Mouse (Mus musculus): ENCODE measurements around the gene Prr36. TPM values are rescaled to one million over a fixed set of nuclear protein-coding genes. Genes with fewer than 3 reads are reported as not detected.

Prr36 gene
- polyA plus RNA-seq, 1 experiment from 2014 or later, result 0.12 TPM

DNA sequence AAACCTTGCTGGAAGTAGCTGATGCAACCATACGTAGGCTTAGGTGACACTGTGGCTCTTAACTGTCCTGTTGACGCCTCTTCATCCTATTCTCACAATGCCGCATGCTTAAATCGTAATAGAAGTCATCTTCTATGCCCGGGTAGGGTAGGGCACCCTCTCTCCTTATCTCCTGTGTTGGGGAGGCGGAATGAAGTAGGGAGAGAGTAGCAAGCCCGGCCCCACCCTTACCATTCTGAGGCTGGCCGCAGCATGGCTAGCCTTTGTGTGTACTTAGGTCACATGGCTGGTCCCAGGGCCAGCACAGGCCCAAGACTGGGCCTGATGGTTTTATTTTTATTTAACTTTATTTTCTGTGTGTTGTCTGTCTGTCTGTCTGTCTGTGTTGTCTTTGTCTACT, 30.0 kb upstream of the Prr36 start:
- Histone ChIP-seq H3K36me3 (replicated peaks; ENCODE audit: insufficient read depth, low read length) (peaks cover 47% of the 10 kb centered on the region), H3K9ac (replicated peaks) (no peak overlapping the region), H3K27me3 (ENCODE audit: insufficient read depth, low read length) (no peaks in the 10 kb centered on the region), H3K4me2 (ENCODE audit: low read depth, low read length) (no peak overlapping the region), H3K27ac (ENCODE audit: low read depth) (no peak overlapping the region), H3K4me1 (ENCODE audit: insufficient read depth) (peaks cover under 1% of the 10 kb centered on the region; the same call in 1 of the 2 replicates), H3K9me3 (ENCODE audit: low read length) (no peaks in the 10 kb centered on the region), H3K4me3 (ENCODE audit: low read depth, low read length) (no peak overlapping the region)
- no peak for ATAC-seq
- no peak for DNase-seq
- TF ChIP-seq CTCF (IDR thresholded peaks at IDR 0.05; ENCODE audit: low read depth), result no peak
- TF ChIP-seq EP300 (IDR thresholded peaks at IDR 0.05; ENCODE audit: low read depth), result no peak
- 78% methylated on average over 8 of the region's 8 CpGs for WGBS (ENCODE audit: insufficient replicate concordance)

DNA sequence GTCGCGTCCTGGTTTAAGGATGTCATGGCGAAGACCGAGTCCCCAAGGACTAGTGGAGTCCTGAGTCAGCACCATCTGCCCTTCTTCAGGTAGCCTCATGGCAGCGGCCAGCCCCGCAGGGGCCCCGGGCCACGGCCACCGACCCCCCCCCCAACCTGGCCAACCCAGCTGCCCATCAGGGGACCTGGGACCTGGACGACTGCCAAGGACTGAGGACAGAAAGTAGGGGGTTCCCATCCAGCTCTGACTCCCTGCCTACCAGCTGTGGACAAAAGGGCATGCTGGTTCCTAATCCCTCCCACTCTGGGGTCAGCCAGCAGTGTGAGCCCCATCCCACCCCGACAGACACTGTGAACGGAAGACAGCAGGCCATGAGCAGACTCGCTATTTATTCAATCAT, 28.5 kb upstream of the Prr36 start:
- TF ChIP-seq CTCF (IDR thresholded peaks at IDR 0.05; ENCODE audit: low read depth) (no peak), EP300 (IDR thresholded peaks at IDR 0.05; ENCODE audit: low read depth) (no peak)
- no peaks in the 10 kb centered on the region for H3K27me3 ChIP-seq (ENCODE audit: insufficient read depth, low read length)
- 80% methylated on average over 13 of the region's 13 CpGs for WGBS (ENCODE audit: insufficient replicate concordance)

DNA sequence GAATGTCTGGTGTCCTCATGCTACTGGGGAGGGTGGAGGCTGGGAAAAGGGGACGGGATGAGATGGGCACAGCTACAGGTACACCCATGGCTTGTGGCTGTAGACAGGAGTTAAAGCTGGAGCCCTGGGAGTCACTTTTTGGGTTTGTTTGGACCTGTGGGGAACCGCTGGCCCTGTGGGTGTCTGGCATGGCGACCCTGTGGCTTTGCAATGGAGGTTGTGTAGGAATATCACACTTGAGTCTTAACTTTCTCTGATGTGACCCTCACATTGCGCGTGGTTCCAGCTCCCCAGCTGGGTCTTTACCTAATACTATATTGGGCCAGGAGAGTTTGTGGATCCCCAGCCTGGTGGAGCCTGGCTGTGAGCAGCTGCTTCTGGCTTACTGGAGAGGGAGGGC, 27.8 kb upstream of the Prr36 start:
- ATAC-seq (no peak), DNase-seq (no peak)
- WGBS (ENCODE audit: insufficient replicate concordance), result 91% methylated on average over 5 of the region's 5 CpGs
- TF ChIP-seq CTCF (IDR thresholded peaks at IDR 0.05; ENCODE audit: low read depth) (no peak), EP300 (IDR thresholded peaks at IDR 0.05; ENCODE audit: low read depth) (no peak)
- H3K9ac ChIP-seq (replicated peaks), result no peak overlapping the region
- H3K4me3 ChIP-seq (ENCODE audit: low read depth, low read length), result no peak overlapping the region
- H3K9me3 ChIP-seq (ENCODE audit: low read length), result no peaks in the 10 kb centered on the region
- H3K36me3 ChIP-seq (replicated peaks; ENCODE audit: insufficient read depth, low read length), result peaks cover 54% of the 10 kb centered on the region
- no peak overlapping the region for H3K27ac ChIP-seq (ENCODE audit: low read depth)
- H3K27me3 ChIP-seq (ENCODE audit: insufficient read depth, low read length), result no peaks in the 10 kb centered on the region
- peaks cover 6% of the 10 kb centered on the region for H3K4me1 ChIP-seq (ENCODE audit: insufficient read depth)
- no peak overlapping the region for H3K4me2 ChIP-seq (ENCODE audit: low read depth, low read length)

More for the DNA sequence above, 28.5 kb upstream of the Prr36 start:
- ATAC-seq (no peak), DNase-seq (no peak)
- Histone ChIP-seq H3K36me3 (replicated peaks; ENCODE audit: insufficient read depth, low read length) (peaks cover 50% of the 10 kb centered on the region), H3K9ac (replicated peaks) (no peak overlapping the region), H3K9me3 (ENCODE audit: low read length) (no peaks in the 10 kb centered on the region), H3K4me1 (ENCODE audit: insufficient read depth) (peaks cover under 1% of the 10 kb centered on the region; the same call in 1 of the 2 replicates), H3K4me3 (ENCODE audit: low read depth, low read length) (no peak overlapping the region), H3K27ac (ENCODE audit: low read depth) (no peak overlapping the region), H3K4me2 (ENCODE audit: low read depth, low read length) (no peak overlapping the region)

DNA sequence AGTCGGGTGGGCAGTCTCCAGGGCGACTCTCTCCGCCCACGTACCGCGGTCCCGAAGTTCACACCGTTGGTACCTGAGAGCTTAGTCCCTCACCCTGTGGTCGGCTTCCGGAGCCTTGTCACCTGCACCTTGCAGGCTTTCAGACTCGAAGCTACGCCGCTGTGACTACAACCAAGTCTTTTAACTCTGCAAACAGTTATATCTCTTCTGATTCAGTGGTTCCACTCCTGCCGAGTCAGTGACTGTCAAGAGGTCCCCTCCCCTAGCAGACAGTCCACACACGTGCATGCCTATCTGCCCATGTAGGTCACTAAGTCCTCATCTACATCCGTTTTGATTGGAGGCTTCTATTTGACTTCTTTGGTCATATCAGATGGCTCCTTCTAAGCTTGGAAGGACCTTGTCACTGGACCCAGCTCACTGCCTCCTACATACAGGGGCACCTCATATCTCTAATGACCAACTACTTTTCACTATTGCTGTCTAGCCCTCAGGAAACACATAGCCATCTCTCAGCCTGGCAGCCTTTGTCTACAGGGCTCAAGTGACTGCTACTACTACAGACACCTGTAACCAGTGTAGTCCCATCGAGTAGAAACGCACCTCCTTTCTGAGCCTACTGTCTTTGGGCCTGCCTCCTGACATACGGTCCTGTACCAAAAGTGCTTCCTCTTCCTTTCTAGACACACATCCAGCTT, 22.1 kb upstream of the Prr36 start:
- Histone ChIP-seq H3K36me3 (replicated peaks; ENCODE audit: insufficient read depth, low read length) (peaks cover 25% of the 10 kb centered on the region), H3K4me3 (ENCODE audit: low read depth, low read length) (peak overlapping the region; percentile 93), H3K27me3 (ENCODE audit: insufficient read depth, low read length) (0 out of 2 replicates have a peak, but pooled peaks cover 3% of the 10 kb centered on the region), H3K27ac (ENCODE audit: low read depth) (peak overlapping the region; percentile 91), H3K9me3 (ENCODE audit: low read length) (no peaks in the 10 kb centered on the region), H3K4me2 (ENCODE audit: low read depth, low read length) (peak overlapping the region; percentile 76), H3K4me1 (ENCODE audit: insufficient read depth) (peaks cover 24% of the 10 kb centered on the region), H3K9ac (replicated peaks) (peak overlapping the region; percentile 71)
- DNase-seq, result no peak
- WGBS (ENCODE audit: insufficient replicate concordance), result 6% methylated on average over 19 of the region's 19 CpGs
- ATAC-seq, result peak; percentile 48
- TF ChIP-seq EP300 (IDR thresholded peaks at IDR 0.05; ENCODE audit: low read depth) (no peak), CTCF (IDR thresholded peaks at IDR 0.05; ENCODE audit: low read depth) (no peak)

DNA sequence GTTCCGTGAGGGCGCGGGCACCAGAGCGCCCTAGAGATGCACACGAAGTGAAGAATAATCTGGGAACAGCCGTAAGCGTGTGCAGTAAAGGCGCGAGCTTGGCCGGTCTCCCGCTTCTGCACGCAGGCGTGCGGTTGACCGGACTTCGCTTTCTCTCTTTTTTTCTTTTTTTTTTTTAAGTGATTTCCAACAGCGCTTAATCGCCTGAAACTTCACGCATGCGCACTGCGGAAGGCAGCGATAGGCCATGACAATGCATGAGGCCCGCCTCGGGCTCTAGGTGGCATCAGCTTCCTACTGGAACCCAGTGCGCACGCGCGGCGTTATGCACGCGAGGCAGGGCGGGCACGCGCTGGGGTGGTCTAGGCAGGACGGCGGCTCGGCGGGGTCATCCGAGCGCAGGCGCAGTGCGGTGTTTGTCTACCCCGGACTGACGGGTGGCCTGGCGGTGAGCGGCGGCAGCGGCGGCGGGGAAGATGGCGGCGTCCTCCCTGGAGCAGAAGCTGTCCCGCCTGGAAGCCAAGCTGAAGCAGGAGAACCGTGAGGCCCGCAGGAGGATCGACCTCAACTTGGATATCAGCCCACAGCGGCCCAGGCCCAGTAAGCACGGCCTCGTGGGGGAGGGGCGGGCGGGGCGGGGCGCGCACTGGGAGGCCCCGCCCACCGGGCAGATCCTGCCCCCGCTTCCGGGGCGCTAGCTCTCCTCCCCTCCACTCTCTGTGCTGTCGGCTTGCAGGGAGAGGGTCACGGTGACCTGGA, 21.4 kb upstream of the Prr36 start, which contains the start of the genes Map2k7 and Gm49320:
TSS of gene Map2k7 (plus strand) at position 307 of the 759 bp plus-strand sequence.
TSS of gene Gm49320 (plus strand) at position 432 of the 759 bp plus-strand sequence.
- peaks cover 18% of the 10 kb centered on the region for H3K36me3 ChIP-seq (replicated peaks; ENCODE audit: insufficient read depth, low read length)
- ATAC-seq, result peak; percentile 93
- DNase-seq, result peak; percentile 99
- peak within 1 kb of the TSS; percentile 93 for H3K4me3 ChIP-seq (ENCODE audit: low read depth, low read length)
- H3K4me2 ChIP-seq (ENCODE audit: low read depth, low read length), result peak within 1 kb of the TSS; percentile 76
- peak within 1 kb of the TSS; percentile 91 for H3K27ac ChIP-seq (ENCODE audit: low read depth)
- H3K27me3 ChIP-seq (ENCODE audit: insufficient read depth, low read length), result 0 out of 2 replicates have a peak, but pooled peaks cover 3% of the 10 kb centered on the region
- peaks cover 24% of the 10 kb centered on the region for H3K4me1 ChIP-seq (ENCODE audit: insufficient read depth)
- H3K9me3 ChIP-seq (ENCODE audit: low read length), result no peaks in the 10 kb centered on the region
- peak within 1 kb of the TSS; percentile 71 for H3K9ac ChIP-seq (replicated peaks)
- TF ChIP-seq CTCF (IDR thresholded peaks at IDR 0.05; ENCODE audit: low read depth) (peak; percentile 73), EP300 (IDR thresholded peaks at IDR 0.05; ENCODE audit: low read depth) (no peak)
- under 1% methylated on average over 68 of the region's 71 CpGs for WGBS (ENCODE audit: insufficient replicate concordance)
